Mouse (Mus musculus) stomach, embryonic 16.5 days (tissue): Measurements from ENCODE around the gene Plekhm1. TPM values are rescaled to one million over a fixed set of nuclear protein-coding genes. Genes with fewer than 3 reads are reported as not detected.

ENCODE experiments used
- ATAC-seq: fragments of 200-750 bp; cut with Nextera tagmentation; 2 replicates; pipeline ENCODE4 v1.8.0; 2017; ENCODE audit warnings: moderate number of reproducible peaks, moderate TSS enrichment; ENCODE audit not compliant: insufficient read depth, low FRiP score
- H3K27ac ChIP-seq: fragments of 300-500 bp; sonication (generic); 2 replicates; pipeline ENCODE4 v1.5.1; 2014; ENCODE audit warnings: low read length
- H3K27me3 ChIP-seq: fragments of 300-500 bp; sonication (generic); 2 replicates; pipeline ENCODE4 v1.6.1; 2014; ENCODE audit warnings: low read length, control low read depth, mixed read lengths; ENCODE audit not compliant: control insufficient read depth, insufficient read depth
- H3K36me3 ChIP-seq: fragments of 300-500 bp; sonication (generic); 2 replicates; pipeline ENCODE4 v1.6.1; 2014; ENCODE audit warnings: low read length; ENCODE audit not compliant: control insufficient read depth, insufficient read depth
- H3K4me1 ChIP-seq: fragments of 300-500 bp; sonication (generic); 2 replicates; pipeline ENCODE4 v1.6.1; 2014; ENCODE audit warnings: low read length, control low read depth, mixed read lengths; ENCODE audit not compliant: control insufficient read depth, insufficient read depth
- H3K4me2 ChIP-seq: fragments of 300-500 bp; sonication (generic); 2 replicates; pipeline ENCODE4 v1.6.1; 2014; ENCODE audit warnings: low read depth, low read length, mixed read lengths
- H3K4me3 ChIP-seq: fragments of 300-500 bp; sonication (generic); replicated peaks from 2 replicates; pipeline ENCODE4 v1.5.1; 2014; ENCODE audit warnings: mild to moderate bottlenecking, low read length
- H3K9ac ChIP-seq: fragments of 300-500 bp; sonication (generic); 2 replicates; pipeline ENCODE4 v1.6.1; 2014; ENCODE audit warnings: low read length
- H3K9me3 ChIP-seq: fragments of 300-500 bp; sonication (generic); replicated peaks from 2 replicates; pipeline ENCODE4 v1.6.1; 2016; ENCODE audit warnings: low read length, control low read depth; ENCODE audit not compliant: control insufficient read depth
- WGBS: fragments of 180-500 bp; shearing (Covaris S2); extraction: QIAGEN DNeasy Blood & Tissue Kit; methylation state at CpG from one replicate; pipeline ENCODE4 v1.1.7; 2014; 5-methylcytosine and 5-hydroxymethylcytosine counted together
- polyA plus RNA-seq: library from polyadenylated mRNA; unstranded; fragments of >200 nt; fragmentation: Nextera tagmentation; extraction: Ambion mirVana; gene quantifications from 2 replicates; pipeline ENCODE4 v1.2.1, GENCODE M21; 2015

Plekhm1 gene
- polyA plus RNA-seq, 1 experiment from 2014 or later = 7.5 TPM

- no peaks in the 10 kb centered on the region for H3K9me3 ChIP-seq
- H3K4me3 ChIP-seq = no peak overlapping the region
- H3K36me3 ChIP-seq = no peaks in the 10 kb centered on the region
- ATAC-seq = no peak
- 75% methylated on average over 2 of the region's 2 CpGs for WGBS
- no peak overlapping the region for H3K9ac ChIP-seq
- H3K4me2 ChIP-seq = no peak overlapping the region
- peaks cover 14% of the 10 kb centered on the region; the same call in 1 of the 2 replicates for H3K27me3 ChIP-seq
- peaks cover 33% of the 10 kb centered on the region for H3K4me1 ChIP-seq
- peak overlapping the region; percentile 59 for H3K27ac ChIP-seq
Observed at GRCm38 (mm10) chr11:103337180-103337579, 75.3 kb downstream of the Plekhm1 start.

DNA sequence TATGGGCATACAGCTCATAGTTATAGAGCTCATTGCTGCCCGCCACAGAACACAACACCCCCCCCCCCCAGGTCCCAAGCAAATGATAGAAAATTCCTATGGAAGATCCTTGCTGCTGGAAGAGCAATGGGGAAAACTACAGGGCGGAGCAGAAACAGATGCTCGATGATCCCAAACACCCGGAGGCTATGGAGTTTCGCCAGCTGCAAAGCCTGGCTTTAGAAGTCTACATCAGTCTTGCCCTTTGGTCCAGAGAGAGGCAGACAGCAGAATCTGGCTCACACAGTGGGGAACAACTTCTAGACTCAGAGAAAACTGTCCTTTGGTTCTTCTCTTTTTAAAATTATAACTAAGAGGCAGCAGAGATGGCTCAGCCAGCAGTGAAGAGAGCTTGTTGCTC lies 76.9 kb downstream of the Plekhm1 start:
- no peak overlapping the region for H3K4me3 ChIP-seq
- 63% methylated on average over 5 of the region's 5 CpGs for WGBS
- H3K36me3 ChIP-seq = no peaks in the 10 kb centered on the region
- no peak for ATAC-seq
- H3K4me2 ChIP-seq = no peak overlapping the region
- peaks cover 35% of the 10 kb centered on the region for H3K4me1 ChIP-seq
- H3K9ac ChIP-seq = no peak overlapping the region
- H3K27me3 ChIP-seq = peaks cover 14% of the 10 kb centered on the region; the same call in 1 of the 2 replicates
- peak overlapping the region; percentile 56 for H3K27ac ChIP-seq
- H3K9me3 ChIP-seq = no peaks in the 10 kb centered on the region

- Histone ChIP-seq H3K4me2 (no peak overlapping the region), H3K9ac (no peak overlapping the region), H3K4me1 (peaks cover 29% of the 10 kb centered on the region), H3K27ac (peak overlapping the region; percentile 68), H3K9me3 (no peaks in the 10 kb centered on the region), H3K4me3 (no peak overlapping the region), H3K27me3 (peaks cover 14% of the 10 kb centered on the region; the same call in 1 of the 2 replicates), H3K36me3 (no peaks in the 10 kb centered on the region)
- peak; percentile 38; the same call in 1 of the 2 replicates for ATAC-seq
- 77% methylated on average over 9 of the region's 9 CpGs for WGBS
Observed at GRCm38 (mm10) chr11:103334925-103335324, 77.6 kb downstream of the Plekhm1 start.

GRCm38 (mm10) chr11:103333719-103334398 lies 78.6 kb downstream of the Plekhm1 start:
- Histone ChIP-seq H3K27ac (peak overlapping the region; percentile 68), H3K9ac (peak overlapping the region; percentile 42), H3K4me2 (peak overlapping the region; percentile 38; the same call in 1 of the 2 replicates), H3K9me3 (no peaks in the 10 kb centered on the region), H3K27me3 (peaks cover 14% of the 10 kb centered on the region; the same call in 1 of the 2 replicates), H3K36me3 (no peaks in the 10 kb centered on the region), H3K4me3 (peak overlapping the region; percentile 25), H3K4me1 (peaks cover 23% of the 10 kb centered on the region; the same call in 1 of the 2 replicates)
- no peak for ATAC-seq
- 27% methylated on average over 40 of the region's 40 CpGs for WGBS

DNA sequence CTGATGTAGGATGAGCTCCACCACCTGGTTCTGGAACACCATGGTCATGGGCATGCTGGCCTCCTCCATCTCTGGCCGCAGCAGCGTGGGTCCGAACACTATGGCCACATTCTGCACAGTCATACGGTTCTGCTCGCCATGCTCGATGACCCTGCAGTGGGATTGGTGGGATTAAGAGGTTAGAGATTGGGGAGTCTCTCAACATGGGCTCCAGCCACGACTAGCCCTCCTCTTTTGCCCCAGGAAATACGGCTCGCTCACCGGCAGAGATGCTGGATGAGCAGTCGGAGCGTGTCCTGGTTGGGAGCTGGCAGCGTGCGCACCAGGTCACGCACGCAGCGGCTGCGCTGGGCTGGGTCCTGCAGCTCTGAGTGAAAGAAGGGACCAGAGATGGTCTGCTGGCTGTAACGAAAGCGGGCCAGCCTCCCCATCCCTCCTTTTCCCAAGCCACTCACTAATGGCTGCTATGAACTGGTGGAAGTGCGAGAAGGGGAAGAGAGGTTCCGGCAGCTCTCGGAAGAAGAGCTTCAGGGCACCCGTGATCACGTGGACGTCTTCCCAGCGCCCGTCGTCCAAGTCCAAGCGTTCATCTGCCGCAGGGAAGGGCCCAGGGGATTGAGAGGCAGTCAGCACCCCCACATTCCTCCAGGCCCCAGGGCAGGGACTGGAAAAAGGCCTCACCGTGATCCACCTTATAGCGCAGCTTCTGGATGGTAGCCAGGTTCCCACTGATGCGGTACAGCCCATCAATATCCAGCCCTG lies 79.4 kb downstream of the Plekhm1 start:
- Histone ChIP-seq H3K4me2 (peak overlapping the region; percentile 38), H3K27me3 (peaks cover 14% of the 10 kb centered on the region; the same call in 1 of the 2 replicates), H3K27ac (no peak overlapping the region), H3K9me3 (no peaks in the 10 kb centered on the region), H3K9ac (peak overlapping the region; percentile 32; the same call in 1 of the 2 replicates), H3K4me3 (peak overlapping the region; percentile 25), H3K36me3 (no peaks in the 10 kb centered on the region), H3K4me1 (peaks cover 23% of the 10 kb centered on the region; the same call in 1 of the 2 replicates)
- WGBS = 45% methylated on average over 34 of the region's 34 CpGs
- no peak for ATAC-seq

- Histone ChIP-seq H3K27ac (no peak overlapping the region), H3K9me3 (no peaks in the 10 kb centered on the region), H3K4me1 (peaks cover 23% of the 10 kb centered on the region; the same call in 1 of the 2 replicates), H3K36me3 (no peaks in the 10 kb centered on the region), H3K4me3 (peak overlapping the region; percentile 25), H3K4me2 (peak overlapping the region; percentile 38), H3K9ac (no peak overlapping the region), H3K27me3 (peaks cover 14% of the 10 kb centered on the region; the same call in 1 of the 2 replicates)
- WGBS = 31% methylated on average over 18 of the region's 18 CpGs
- peak; percentile 15; the same call in 1 of the 2 replicates for ATAC-seq
Observed at GRCm38 (mm10) chr11:103332186-103332889, 80.1 kb downstream of the Plekhm1 start.

DNA sequence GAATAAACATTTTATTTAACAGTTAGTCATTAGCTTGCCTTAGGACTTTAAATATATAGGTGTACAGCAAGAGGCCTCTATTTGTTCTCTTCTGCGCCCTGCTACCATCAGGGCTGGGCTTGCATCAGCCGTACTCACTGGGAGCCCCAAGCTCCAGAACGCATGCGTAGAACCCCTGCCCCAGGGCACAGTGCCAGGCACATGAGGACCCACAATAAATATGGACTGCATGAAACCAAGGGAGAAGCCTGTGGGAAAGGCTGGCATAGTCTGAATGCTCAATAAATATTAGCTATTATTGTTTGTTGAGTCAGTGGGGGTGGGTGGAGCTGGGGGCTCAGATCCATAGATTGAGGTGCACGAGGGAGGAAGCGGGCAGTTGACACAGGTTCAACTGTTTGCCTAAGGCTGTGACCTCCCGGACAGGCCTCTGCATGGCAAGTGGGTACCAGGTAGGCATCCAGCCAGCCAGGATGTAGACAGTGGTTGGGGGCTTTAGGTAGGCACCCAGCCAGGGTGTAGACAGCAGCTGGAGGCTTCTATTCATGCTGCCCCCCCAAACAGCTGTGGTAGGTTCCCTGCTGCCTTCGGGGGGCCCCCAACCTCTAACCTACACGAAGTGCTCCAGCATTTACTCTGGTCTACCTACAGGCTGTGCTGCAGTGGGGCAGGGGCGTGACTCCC lies 80.8 kb downstream of the Plekhm1 start:
- Histone ChIP-seq H3K9ac (no peak overlapping the region), H3K27me3 (peaks cover 14% of the 10 kb centered on the region; the same call in 1 of the 2 replicates), H3K9me3 (no peaks in the 10 kb centered on the region), H3K27ac (no peak overlapping the region), H3K4me3 (no peak overlapping the region), H3K4me2 (no peak overlapping the region), H3K36me3 (no peaks in the 10 kb centered on the region), H3K4me1 (peaks cover 23% of the 10 kb centered on the region; the same call in 1 of the 2 replicates)
- WGBS = 76% methylated on average over 10 of the region's 10 CpGs
- ATAC-seq = no peak

DNA sequence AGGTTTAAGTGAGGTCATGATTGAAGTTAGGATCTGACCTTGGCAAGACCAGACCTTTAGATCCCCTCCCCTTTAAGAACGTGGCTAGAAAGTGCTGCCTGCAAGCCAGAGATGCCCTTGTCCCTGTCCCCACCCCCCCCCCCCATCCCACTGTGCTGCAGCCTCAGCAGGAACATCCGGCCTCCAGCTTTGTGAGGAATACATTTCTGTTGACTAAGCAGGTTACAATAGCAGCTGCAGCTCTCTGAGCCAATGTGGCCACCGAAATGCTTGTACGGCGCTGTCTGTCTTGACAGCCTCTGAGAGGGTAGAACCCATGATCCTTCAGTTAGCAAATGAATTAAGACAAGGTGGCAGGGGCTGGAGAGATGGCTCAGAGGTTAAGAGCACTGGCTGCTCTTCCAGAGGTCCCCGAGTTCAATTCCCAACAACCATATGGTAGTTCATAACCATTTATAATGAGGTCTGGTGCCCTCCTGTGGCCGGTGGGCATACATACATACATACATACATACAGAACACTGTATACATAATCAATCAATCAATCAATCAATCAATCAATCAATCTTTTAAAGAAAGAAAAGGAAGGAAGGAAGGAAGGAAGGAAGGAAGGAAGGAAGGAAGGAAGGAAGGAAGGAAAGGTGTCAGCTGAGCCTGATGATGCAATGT lies 81.7 kb downstream of the Plekhm1 start:
- Histone ChIP-seq H3K4me1 (peaks cover 23% of the 10 kb centered on the region; the same call in 1 of the 2 replicates), H3K27ac (no peak overlapping the region), H3K4me2 (no peak overlapping the region), H3K4me3 (no peak overlapping the region), H3K9ac (no peak overlapping the region), H3K36me3 (no peaks in the 10 kb centered on the region), H3K27me3 (peaks cover 14% of the 10 kb centered on the region; the same call in 1 of the 2 replicates), H3K9me3 (no peaks in the 10 kb centered on the region)
- ATAC-seq = no peak
- WGBS = 62% methylated on average over 7 of the region's 7 CpGs
